Comparison of ENCODE assay signal across 17 mouse cellular contexts in the genomic region with DNA sequence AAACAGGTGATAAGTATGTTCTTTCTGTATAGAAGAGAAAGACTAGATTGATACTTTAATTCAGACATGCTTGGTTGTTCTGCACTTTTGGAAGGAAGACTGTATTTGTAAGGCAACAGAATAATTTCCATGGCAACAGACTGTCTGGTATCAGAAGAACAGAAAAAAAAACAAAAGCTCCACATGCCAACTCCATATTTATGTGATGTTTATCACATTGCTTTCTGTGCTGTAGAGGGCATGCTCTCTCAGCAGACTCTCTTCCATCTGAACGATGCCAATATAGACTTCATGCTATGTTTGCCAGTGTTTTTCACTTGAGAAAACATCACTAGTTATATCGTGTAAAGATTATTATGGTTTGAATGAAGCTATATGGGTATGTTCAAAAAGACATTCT.
DNase-seq lines count a peak whose midpoint lies in the region; ATAC-seq and TF ChIP-seq lines count a peak whose summit lies in the region.
"Had no signal": no experiment of that assay in that cellular context is flagged by ENCODE, and none has a peak within 500 bp of the region (broad histone marks: within the 10 kb centered on the region; RNA-seq: fewer than 3 reads in every experiment).

No protein-coding gene starts in this region.

- 72% methylated on average over 2 of the region's 2 CpGs for WGBS in forebrain, embryonic 15.5 days
- WGBS in forebrain, embryonic 13.5 days = 87% methylated on average over 2 of the region's 2 CpGs
- WGBS in hindbrain, postnatal 0 days = 58% methylated on average over 2 of the region's 2 CpGs
- WGBS in hindbrain, embryonic 13.5 days = 88% methylated on average over 2 of the region's 2 CpGs
- WGBS in midbrain, postnatal 0 days = 66% methylated on average over 2 of the region's 2 CpGs
- 92% methylated on average over 2 of the region's 2 CpGs for WGBS in midbrain, embryonic 10.5 days

- no peaks in the 10 kb centered on the region for H3K27me3 ChIP-seq in forebrain, embryonic 15.5 days
- H3K27me3 ChIP-seq in forebrain, embryonic 13.5 days = no peaks in the 10 kb centered on the region
- no peaks in the 10 kb centered on the region for H3K27me3 ChIP-seq in hindbrain, postnatal 0 days (ENCODE audit: insufficient read depth, low read length)
- no peaks in the 10 kb centered on the region for H3K27me3 ChIP-seq in hindbrain, embryonic 13.5 days
- no peaks in the 10 kb centered on the region for H3K27me3 ChIP-seq in midbrain, postnatal 0 days (ENCODE audit: insufficient read depth, low read length)
- no peaks in the 10 kb centered on the region for H3K27me3 ChIP-seq in midbrain, embryonic 10.5 days (ENCODE audit: low read depth, poor library complexity, severe bottlenecking)
- H3K27me3 ChIP-seq: embryonic facial prominence, embryonic 12.5 days; heart, embryonic 12.5 days; hindbrain, embryonic 15.5 days had no signal

- no peak overlapping the region for H3K9ac ChIP-seq in forebrain, embryonic 15.5 days (replicated peaks)
- H3K9ac ChIP-seq in forebrain, embryonic 13.5 days = no peak overlapping the region
- no peak overlapping the region for H3K9ac ChIP-seq in hindbrain, postnatal 0 days (replicated peaks; ENCODE audit: low read length)
- no peak overlapping the region for H3K9ac ChIP-seq in hindbrain, embryonic 13.5 days
- H3K9ac ChIP-seq in midbrain, postnatal 0 days (replicated peaks; ENCODE audit: low read length, poor library complexity, severe bottlenecking) = no peak overlapping the region
- H3K9ac ChIP-seq: embryonic facial prominence, embryonic 12.5 days; heart, embryonic 12.5 days; hindbrain, embryonic 15.5 days had no signal

- H3K4me1 ChIP-seq in forebrain, embryonic 15.5 days = no peaks in the 10 kb centered on the region
- H3K4me1 ChIP-seq in forebrain, embryonic 13.5 days = no peaks in the 10 kb centered on the region
- H3K4me1 ChIP-seq in hindbrain, postnatal 0 days (ENCODE audit: insufficient read depth, low read length) = no peaks in the 10 kb centered on the region
- H3K4me1 ChIP-seq in hindbrain, embryonic 13.5 days (replicated peaks) = no peaks in the 10 kb centered on the region
- H3K4me1 ChIP-seq in midbrain, postnatal 0 days (ENCODE audit: insufficient read depth, low read length) = no peaks in the 10 kb centered on the region
- H3K4me1 ChIP-seq in midbrain, embryonic 10.5 days = no peaks in the 10 kb centered on the region
- H3K4me1 ChIP-seq: embryonic facial prominence, embryonic 12.5 days; heart, embryonic 12.5 days; hindbrain, embryonic 10.5 days; hindbrain, embryonic 15.5 days had no signal

- H3K27ac ChIP-seq in forebrain, embryonic 15.5 days (replicated peaks) = no peak overlapping the region
- no peak overlapping the region for H3K27ac ChIP-seq in forebrain, embryonic 13.5 days
- H3K27ac ChIP-seq in hindbrain, postnatal 0 days = no peak overlapping the region
- H3K27ac ChIP-seq in hindbrain, embryonic 13.5 days = no peak overlapping the region
- no peak overlapping the region for H3K27ac ChIP-seq in midbrain, postnatal 0 days (ENCODE audit: low read depth, low read length)
- no peak overlapping the region for H3K27ac ChIP-seq in midbrain, embryonic 10.5 days (replicated peaks)
- H3K27ac ChIP-seq in gastrocnemius, adult 2 months = no peak overlapping the region
- H3K27ac ChIP-seq: embryonic facial prominence, embryonic 12.5 days; hindbrain, embryonic 10.5 days; hindbrain, embryonic 15.5 days had no signal

- TF ChIP-seq CTCF in hindbrain, postnatal 0 days (IDR thresholded peaks at IDR 0.05; ENCODE audit: low read depth) = no peak
- peak; percentile 24; the same call in 1 of the 2 replicates for TF ChIP-seq CTCF in midbrain, postnatal 0 days (IDR thresholded peaks at IDR 0.05)
- TF ChIP-seq CTCF in gastrocnemius, adult 2 months (IDR thresholded peaks at IDR 0.05) = no peak

- peak; percentile 26 for DNase-seq in hindbrain, postnatal 0 days (ENCODE audit: low spot score)
- DNase-seq in midbrain, postnatal 0 days (ENCODE audit: low spot score) = peak; percentile 51
- no peak for DNase-seq in midbrain, embryonic 10.5 days (ENCODE audit: low spot score)
- no peak for DNase-seq in gastrocnemius, adult 2 months
- DNase-seq: adrenal gland, postnatal 10 days; cerebellum, adult 8-10 months; cerebellum, postnatal 14 days; gastrocnemius, postnatal 25 days had no signal

- no peak overlapping the region for H3K4me2 ChIP-seq in forebrain, embryonic 15.5 days (replicated peaks)
- H3K4me2 ChIP-seq in forebrain, embryonic 13.5 days = no peak overlapping the region
- H3K4me2 ChIP-seq in hindbrain, postnatal 0 days (ENCODE audit: low read depth, low read length) = no peak overlapping the region
- no peak overlapping the region for H3K4me2 ChIP-seq in hindbrain, embryonic 13.5 days
- no peak overlapping the region for H3K4me2 ChIP-seq in midbrain, postnatal 0 days (ENCODE audit: low read depth, low read length, poor library complexity, severe bottlenecking)
- H3K4me2 ChIP-seq: embryonic facial prominence, embryonic 12.5 days; heart, embryonic 12.5 days; hindbrain, embryonic 15.5 days had no signal

- intact Hi-C loops in gastrocnemius, adult 2 months (cut with DNase I) = no loop called here

- H3K36me3 ChIP-seq in forebrain, embryonic 15.5 days = no peaks in the 10 kb centered on the region
- no peaks in the 10 kb centered on the region for H3K36me3 ChIP-seq in forebrain, embryonic 13.5 days (ENCODE audit: poor library complexity, severe bottlenecking)
- no peaks in the 10 kb centered on the region for H3K36me3 ChIP-seq in hindbrain, postnatal 0 days (ENCODE audit: insufficient read depth, low read length)
- H3K36me3 ChIP-seq in hindbrain, embryonic 13.5 days = no peaks in the 10 kb centered on the region
- no peaks in the 10 kb centered on the region for H3K36me3 ChIP-seq in midbrain, postnatal 0 days (ENCODE audit: insufficient read depth, low read length)
- H3K36me3 ChIP-seq in midbrain, embryonic 10.5 days = no peaks in the 10 kb centered on the region
- H3K36me3 ChIP-seq: embryonic facial prominence, embryonic 12.5 days; heart, embryonic 12.5 days; hindbrain, embryonic 10.5 days; hindbrain, embryonic 15.5 days had no signal

- H3K9me3 ChIP-seq in forebrain, embryonic 15.5 days = no peaks in the 10 kb centered on the region
- H3K9me3 ChIP-seq in forebrain, embryonic 13.5 days (replicated peaks) = no peaks in the 10 kb centered on the region
- H3K9me3 ChIP-seq in hindbrain, postnatal 0 days (ENCODE audit: low read length) = no peaks in the 10 kb centered on the region
- H3K9me3 ChIP-seq in hindbrain, embryonic 13.5 days = no peaks in the 10 kb centered on the region
- no peaks in the 10 kb centered on the region for H3K9me3 ChIP-seq in midbrain, postnatal 0 days (ENCODE audit: low read length)
- no peaks in the 10 kb centered on the region for H3K9me3 ChIP-seq in midbrain, embryonic 10.5 days (replicated peaks)
- H3K9me3 ChIP-seq: embryonic facial prominence, embryonic 12.5 days; heart, embryonic 12.5 days; hindbrain, embryonic 10.5 days; hindbrain, embryonic 15.5 days had no signal

- H3K4me3 ChIP-seq in forebrain, embryonic 15.5 days = no peak overlapping the region
- H3K4me3 ChIP-seq in forebrain, embryonic 13.5 days = no peak overlapping the region
- no peak overlapping the region for H3K4me3 ChIP-seq in hindbrain, postnatal 0 days (ENCODE audit: low read length)
- H3K4me3 ChIP-seq in hindbrain, embryonic 13.5 days = no peak overlapping the region
- no peak overlapping the region for H3K4me3 ChIP-seq in midbrain, postnatal 0 days (ENCODE audit: low read depth, low read length)
- H3K4me3 ChIP-seq in midbrain, embryonic 10.5 days = no peak overlapping the region
- no peak overlapping the region for H3K4me3 ChIP-seq in gastrocnemius, adult 2 months
- H3K4me3 ChIP-seq: embryonic facial prominence, embryonic 12.5 days; heart, embryonic 12.5 days; hindbrain, embryonic 10.5 days; hindbrain, embryonic 15.5 days had no signal

- peak; percentile 55; the same call in 1 of the 2 replicates for ATAC-seq in forebrain, embryonic 15.5 days (replicated peaks)
- ATAC-seq in forebrain, embryonic 13.5 days = no peak
- ATAC-seq in hindbrain, postnatal 0 days = no peak
- ATAC-seq in hindbrain, embryonic 13.5 days (ENCODE audit: low FRiP score) = no peak
- no peak for ATAC-seq in midbrain, postnatal 0 days (ENCODE audit: low FRiP score)
- ATAC-seq: inflammation-experienced regulatory T-cells, adult 6 months; intestine, postnatal 0 days had no signal

Comparison
In these comparisons a context has a peak if more than half of its experiments do, and no peak if none do; other contexts are left out.
1. DNase-seq: peak in hindbrain, postnatal 0 days (single experiment) and midbrain, postnatal 0 days (single experiment); none in midbrain, embryonic 10.5 days (single experiment) and gastrocnemius, adult 2 months (single experiment).